Mouse (Mus musculus) monocyte, adult 2 months (primary cell): ENCODE measurements around the gene Mlx.
A peak's percentile ranks its signal among the peaks of the same experiment; 100 is the strongest.
"Not testable (repeated sequence)": the region's sequence is repeated elsewhere in the genome, so short reads cannot be mapped to it uniquely, and the experiment has no call there.

Experiments used
- DNase-seq, 2 experiments: peaks; one replicate each; pipeline ENCODE4 v3.0.0; 2022; ENCODE audit warnings: low spot score in 2 of 2, low read depth in 1 of 2

Mlx gene

DNA sequence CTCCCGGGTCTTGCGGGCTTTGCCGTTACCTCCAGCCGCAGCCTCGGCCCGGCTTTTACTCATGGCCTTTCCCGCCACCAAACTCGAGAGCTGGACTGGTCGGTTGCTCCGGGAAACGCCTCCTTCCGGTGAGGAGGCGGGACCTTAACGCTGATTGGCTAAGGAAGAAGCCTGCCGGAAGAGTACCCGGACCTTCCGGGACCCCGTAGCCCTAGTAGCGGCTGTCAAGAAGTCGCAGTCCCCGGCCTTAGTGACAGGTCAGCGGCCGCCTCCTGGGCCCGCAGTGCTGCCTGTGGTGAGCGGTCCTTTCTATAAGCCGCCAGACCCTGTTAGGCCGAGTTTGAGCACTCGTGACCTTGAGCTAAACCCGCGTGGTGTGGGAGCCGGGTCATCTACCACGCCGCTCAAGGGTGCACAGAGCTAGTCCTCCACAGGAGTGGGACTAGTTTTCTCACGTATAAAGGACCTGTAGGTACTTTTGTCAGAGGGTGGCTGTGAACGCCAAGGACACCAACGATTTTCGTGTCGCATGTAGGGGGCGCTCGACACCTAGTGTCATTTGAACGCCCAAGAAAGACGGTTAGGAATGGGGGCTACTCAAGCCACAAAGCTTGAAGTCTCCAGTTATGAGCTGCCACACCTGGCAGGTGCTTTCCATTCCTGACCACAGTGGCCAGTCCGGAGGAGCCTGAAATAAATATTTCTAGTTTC lies 8.4 kb downstream of the Mlx start, which contains the start of gene Psmc3ip:
Psmc3ip (minus strand) TSS at position 123 of the 711 bp plus-strand sequence.
- DNase-seq = peak; percentile 78 to 85

DNA sequence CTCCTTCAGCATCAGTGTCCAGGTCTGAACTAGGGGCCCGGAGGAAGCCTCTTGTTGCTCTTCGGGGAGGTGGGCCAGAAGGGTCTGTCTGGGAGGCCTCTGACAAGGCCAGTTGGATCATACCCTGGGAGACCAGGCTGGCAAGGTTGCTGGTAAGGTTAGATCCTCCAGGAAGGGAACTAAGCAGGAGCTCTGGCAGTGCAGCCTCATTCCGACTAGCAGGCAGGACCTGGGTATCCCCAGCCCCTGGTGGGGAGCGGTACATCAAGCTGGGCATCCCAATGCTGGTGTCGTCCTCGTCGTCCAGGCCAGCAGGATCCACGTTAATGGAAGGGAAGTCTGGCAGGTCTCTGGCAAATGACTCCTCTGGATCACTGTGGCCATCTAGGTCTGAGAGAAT lies 11.2 kb downstream of the Mlx start:
- no peak for DNase-seq

DNA sequence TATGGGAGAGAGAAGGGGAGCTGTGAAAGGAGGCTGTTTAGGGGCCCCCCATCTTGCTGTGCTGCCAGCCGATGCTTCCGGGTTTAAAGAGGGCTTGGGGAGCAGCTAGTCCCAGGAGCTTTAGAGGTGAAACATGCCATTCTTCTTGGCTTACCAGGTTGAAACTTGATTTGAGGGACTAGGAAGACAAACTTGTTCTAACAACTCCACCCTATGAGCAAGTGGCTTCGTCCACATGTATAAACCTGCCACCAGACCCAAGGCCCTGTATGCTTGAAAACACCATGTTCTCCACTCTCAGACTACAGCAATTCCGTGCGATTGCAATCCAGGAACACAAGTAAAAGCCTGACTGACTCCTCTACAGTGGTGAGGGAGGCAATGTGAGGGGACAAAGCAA lies 15.9 kb downstream of the Mlx start:
- no peak for DNase-seq

DNA sequence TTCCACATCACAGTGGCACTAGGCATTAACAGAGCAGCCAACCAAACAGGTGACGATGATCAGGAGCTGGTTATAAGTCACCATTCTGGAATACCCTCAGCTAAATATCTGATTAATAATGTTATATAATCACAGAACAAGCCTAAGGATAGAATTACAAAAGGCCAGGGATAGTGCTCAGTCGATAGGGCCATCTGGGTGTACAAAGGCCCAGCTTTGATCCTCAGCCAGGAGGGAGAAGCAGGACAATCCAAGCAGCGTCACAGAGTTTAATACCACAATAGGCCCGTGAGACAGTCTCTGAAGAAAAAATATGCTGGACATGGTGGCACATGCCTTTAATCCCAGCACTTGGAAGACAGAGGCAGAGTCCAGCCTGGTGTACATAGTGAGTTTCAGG lies 22.3 kb downstream of the Mlx start:
- no peak for DNase-seq

DNA sequence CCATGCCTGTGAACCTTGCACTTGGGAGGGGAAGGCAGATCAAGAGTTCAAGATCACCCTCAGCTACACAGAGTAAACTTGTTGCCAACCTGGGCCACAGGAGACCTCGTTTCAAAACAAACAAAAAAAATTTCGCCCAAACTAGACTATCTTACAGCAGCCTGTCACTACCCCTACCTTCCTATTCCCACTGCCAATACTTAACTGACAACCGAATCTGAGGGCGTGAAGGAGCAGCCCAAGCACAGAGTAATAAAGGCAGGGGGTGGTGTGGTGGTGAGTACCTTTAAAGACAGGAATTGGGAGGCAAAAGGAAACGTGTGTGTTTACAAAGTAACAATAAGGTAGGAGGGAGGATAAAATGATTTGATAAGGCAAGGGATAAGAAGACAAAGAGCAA lies 23.6 kb downstream of the Mlx start:
- no peak for DNase-seq

DNA sequence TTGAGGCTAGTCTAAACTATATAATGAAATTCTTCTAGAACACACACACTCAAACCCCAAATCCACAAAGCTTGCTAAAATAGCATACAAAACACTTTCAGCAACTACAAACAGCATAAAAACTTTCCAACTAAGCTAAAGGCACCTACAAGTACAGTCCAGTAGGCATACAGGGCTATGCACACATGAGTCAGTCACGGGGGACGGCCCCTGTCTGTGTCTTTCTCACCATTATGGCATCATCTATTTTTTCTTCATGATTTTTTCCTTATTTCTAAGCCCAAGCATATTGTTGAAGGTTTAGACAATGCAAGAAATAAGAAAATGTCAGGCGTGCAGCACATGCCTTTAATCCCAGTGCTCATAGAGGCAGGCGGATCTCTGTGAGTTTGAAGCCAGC lies 24.1 kb downstream of the Mlx start:
- no peak for DNase-seq

DNA sequence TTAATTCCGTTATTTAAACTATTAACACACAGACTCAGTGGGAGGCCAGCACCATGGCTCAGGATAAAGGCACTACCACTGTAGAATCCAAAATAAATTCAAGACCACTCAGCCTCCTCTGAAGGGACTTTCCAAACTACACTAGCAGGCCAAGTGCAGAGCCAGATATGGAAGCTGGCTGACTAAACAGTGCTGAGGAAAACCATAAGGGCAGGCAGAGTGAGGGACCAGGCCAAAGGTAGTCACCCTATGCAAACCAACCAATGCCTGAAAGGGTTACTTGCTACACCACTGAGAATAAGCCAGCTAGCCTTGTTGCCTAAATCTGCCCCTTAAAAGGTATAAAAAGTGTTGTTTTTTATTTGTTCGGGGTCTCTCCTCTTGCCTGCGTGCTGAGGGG lies 25.1 kb downstream of the Mlx start:
- DNase-seq = no peak

DNA sequence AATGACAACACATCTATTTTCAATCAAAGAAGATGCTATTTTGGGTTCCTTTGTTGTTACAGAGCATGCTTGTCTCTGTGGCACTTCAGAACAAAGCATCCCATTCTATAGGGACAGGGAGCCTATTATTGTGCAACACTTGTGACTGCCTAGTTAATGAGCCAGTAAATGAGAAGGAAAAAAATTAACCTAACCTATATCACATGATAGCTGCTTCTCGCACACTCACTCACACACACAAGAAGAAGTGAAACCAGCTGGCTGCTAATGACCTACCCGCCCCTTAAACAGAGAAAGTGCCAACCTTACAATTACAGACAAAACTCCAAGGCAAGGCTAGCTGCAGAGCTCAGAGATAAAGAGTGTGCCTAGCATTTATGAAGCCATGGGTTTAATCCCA lies 28.5 kb downstream of the Mlx start:
- DNase-seq = peak; percentile 36 to 54

DNA sequence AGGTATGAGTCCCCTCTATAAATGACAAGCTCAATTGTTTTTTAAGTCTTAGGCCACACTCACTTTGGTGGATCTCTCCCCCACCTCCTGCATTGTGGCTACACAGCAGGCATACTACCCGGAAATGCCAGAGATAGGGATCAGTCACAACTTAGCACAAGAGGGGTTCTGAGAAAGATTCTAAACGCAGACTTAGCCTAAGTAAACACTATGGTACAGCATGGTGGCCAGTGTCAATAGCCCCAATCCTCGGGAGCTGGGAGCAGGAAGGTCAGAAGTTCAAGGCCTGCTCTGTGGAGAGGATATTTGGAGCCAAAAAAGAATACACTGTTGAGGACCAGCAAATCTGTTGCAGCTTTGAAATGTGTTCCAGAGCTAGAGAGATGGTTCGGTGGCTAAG lies 31.0 kb downstream of the Mlx start:
- DNase-seq = no peak

DNA sequence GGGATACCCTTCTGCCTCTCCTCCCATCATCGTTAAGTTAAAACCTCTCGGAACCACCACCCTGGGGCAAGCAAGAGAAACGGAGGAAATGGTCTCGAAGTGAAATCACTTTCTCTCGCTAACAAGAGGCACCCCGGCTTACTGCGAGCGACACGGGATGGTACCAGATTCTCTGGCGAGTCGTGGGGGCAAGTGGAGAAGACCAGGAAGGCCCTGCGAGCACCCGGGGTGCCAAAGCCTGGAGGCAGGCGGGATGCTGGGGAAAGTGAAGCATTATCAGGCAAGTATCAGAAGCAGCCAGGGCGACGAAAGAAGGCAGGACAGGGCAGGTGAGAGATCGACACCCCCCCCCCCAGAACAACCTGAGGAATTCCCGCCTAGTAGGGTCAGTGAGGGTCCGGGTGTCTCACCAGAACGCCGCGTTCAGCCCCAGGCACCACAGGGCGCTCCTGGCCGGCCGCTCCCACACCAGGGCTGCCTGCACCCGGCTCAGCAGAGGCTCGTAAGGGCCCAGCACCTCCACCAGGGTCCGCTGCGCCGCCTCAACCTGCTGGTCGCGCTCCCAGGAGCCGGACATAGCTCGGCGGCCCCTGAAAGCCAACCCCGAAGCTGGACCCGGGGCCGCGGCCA lies 32.2 kb downstream of the Mlx start:
- DNase-seq = no peak

DNA sequence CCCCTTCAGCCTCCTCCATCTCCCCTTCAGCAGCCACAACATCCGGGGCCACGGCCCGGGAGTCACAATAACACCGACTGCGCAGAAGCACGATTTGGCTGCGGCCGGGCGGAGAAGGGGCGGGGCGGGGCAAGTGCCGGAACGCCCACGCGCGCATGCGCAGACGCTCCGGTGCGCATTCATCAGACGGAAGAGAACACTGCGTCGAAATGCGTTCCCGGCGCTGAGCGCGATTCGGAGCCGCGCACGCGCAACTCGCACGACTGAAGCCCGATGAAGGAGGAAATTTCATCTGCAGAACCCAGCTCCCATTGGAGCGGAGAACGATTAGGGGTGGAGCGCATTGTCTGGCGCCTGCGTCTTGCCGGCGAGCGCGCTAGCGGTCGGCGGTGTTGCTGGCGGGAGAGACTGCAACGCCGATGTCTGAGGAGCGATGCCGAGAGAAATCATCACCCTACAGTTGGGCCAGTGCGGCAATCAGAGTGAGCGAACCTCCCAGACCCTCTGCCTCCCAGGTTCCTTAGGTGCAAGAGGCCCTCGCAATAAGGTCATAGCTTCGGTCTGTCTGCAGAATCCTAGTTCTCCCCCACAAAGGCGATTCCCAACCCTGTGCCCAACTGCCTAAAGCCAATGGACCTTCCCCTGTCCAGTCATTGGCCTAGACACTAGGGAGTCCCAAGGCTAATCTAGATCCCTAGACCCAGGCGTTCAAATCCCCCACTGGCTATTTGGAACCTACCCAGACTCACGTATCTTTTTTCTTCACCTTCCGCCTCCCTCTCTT lies 32.9 kb downstream of the Mlx start, which contains the start of the genes Retreg3 and Tubg1:
Retreg3 (minus strand) TSS at position 133 of the 784 bp plus-strand sequence.
Tubg1 (plus strand) TSS at position 178 of the 784 bp plus-strand sequence.
- DNase-seq = peak; percentile 96 to 99

DNA sequence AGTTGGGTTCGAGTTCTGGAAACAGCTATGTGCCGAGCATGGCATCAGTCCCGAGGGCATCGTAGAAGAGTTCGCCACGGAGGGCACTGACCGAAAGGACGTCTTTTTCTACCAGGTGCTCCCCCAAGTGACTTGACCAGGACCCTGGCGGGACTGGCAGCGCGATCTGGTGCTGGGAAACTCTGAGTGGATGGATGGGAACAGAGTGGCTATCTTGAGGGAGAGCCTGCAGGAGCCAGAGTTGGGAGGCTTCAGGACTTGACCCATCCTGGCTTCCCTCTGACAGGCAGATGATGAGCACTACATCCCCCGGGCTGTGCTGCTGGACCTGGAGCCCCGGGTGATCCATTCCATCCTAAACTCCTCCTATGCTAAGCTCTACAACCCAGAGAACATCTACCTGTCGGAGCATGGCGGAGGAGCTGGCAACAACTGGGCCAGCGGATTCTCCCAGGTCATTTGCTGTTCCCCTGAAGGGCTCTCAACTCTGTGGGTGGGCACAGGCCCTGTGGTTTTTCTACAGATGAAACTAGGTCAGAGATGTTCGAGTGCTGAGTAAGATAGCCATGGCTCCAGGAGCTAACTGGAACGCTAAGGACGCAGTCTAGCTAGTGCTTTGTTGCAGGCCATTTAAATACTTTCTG lies 33.6 kb downstream of the Mlx start:
- no peak for DNase-seq

DNA sequence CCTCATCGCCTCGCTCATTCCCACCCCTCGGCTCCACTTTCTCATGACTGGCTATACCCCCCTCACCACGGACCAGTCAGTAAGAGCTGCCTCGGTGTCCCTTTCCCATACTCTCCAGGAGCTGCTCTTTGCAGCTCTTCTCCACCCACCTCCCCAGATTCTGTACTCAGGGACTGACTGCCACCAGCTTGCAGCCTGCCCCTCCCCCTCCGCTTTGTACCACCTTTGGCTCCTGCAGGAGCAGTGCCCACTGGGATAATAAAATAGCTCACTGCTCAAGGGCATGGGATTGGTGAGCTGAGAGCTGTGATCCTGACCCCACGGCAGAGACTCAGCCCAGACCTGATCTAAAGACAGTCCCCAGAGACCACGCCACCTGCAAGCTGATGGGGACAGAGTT lies 37.4 kb downstream of the Mlx start:
- not testable (repeated sequence) for DNase-seq

DNA sequence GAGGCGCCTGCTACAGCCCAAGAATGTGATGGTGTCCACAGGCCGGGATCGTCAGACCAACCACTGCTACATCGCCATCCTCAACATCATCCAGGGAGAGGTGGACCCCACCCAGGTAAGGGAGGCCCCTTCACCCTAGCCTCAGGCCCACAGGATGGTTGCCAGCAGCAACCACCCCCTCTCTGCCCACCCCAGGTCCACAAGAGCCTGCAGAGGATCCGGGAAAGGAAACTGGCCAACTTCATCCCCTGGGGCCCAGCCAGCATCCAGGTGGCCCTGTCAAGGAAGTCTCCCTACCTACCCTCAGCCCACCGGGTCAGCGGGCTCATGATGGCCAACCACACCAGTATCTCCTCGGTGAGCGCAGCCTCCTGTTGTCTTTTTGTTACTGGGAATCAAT lies 37.9 kb downstream of the Mlx start:
- DNase-seq = not testable (repeated sequence)

DNA sequence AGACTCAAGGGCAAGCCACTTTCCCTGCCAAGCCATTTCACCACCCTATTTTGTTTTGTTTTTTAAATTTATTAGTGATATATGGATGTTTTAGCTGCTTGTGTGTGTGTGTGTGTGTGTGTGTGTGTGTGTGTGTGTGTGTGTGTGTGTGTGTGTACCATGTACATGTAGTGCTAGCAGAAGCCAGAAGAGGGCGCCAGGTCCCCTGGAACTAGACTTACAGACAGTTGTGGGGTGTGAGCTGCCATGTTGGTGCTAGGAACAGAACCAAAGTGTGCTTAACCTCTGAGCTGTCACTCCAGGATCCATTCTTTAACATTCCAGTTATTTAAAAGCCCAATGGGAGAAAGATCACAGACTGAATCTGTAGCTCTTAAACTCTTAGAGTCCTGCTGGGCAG lies 40.0 kb downstream of the Mlx start:
- DNase-seq = no peak

DNA sequence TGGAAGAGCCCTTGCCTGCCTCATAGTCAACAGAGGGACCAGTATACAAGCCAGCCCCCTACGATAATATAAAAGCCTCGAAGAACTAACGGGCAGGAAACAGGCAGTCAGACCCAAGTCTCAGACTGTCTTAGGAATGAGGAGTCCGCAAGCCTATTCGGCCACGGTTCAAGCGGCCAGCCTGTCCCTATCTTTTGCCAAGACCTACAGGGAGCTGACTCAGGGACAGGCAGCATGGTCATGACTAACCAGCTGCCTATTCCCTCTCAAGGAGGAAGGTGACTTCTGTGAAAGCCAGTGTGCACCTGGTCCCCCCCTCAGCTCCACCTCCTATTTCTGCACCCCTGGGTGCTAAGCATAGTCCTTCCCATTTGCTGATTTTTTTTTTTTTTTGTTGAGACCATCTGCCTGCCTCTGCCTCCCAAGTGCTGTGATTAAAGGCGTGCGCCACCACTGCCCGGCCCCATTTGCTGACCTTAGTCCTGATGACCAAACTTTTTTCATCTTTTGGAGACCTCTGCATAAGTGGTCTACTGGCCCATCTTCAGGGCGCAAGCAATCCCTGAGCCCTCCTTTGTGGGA lies 42.0 kb downstream of the Mlx start:
- no peak for DNase-seq

DNA sequence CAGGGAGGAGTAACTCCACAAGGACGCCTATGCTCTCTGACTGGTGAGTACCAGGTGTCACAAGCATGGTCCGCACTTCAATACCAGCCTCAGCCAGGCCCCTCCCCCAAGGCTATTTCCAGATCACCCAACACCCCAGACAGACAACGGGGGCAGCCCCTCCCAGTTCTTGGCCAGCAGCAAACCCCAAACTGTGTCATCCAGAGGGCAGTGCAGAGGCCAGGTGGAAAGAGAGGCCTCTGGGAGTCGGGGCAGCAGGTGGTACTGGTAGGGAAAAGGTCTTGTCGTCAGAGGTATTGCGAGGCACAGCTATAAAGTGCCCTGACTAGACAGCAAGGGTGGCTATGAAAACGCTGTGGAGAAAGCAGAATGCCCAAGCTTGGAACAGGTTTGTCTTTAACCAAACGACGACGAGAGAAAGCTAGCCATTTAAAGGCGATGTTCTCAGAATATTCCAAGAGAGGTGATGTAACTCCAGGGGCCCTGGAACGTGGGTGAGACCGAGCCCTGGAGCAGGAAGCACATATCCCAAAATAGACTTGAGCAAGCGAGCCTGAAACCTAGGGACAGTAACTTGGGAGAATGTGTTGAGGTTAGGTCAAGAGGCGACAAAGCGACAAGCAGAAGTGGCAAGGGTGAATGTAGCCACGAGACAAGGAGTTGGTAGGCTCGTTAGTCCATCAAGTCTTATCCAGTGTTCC lies 43.1 kb downstream of the Mlx start:
- no peak for DNase-seq

DNA sequence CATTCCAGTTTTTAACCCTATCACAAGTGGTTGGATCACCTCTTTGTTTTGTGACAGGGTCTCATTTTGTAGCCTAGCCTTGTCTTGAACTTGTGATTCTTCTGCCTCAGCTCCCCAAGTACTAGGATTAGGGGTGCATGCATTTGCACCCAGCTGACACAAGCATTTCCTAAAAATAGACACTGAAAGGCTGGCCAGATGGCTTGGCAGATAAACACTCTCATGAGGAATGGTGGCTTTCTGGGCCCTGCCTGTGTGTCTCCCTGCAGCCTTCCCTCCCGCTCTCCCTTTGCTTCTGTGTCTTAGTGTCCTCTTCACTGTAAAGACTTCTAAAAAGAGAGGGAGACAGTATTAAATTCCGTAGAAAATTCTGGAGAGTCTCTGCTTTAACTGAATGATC lies 44.1 kb downstream of the Mlx start:
- no peak for DNase-seq

DNA sequence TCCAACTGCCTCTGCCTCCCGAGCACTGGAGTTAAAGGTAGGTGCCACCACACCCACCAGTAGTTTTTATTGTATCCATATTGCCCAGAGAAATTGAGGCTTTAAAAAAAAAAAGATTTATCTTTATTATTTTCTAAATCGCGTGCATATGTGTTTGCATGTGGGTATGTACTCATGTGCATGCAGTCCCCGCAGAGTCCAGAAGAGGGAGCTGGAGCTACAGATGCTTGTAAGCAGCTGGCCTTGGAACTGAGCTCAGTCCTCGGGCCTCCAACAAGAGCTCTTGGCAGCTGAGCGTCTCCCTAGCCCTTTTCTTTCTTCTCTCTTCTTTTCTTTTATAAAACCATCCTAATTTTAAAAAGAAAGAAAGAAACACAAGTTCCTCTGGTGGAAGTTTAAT lies 44.6 kb downstream of the Mlx start:
- no peak for DNase-seq

DNA sequence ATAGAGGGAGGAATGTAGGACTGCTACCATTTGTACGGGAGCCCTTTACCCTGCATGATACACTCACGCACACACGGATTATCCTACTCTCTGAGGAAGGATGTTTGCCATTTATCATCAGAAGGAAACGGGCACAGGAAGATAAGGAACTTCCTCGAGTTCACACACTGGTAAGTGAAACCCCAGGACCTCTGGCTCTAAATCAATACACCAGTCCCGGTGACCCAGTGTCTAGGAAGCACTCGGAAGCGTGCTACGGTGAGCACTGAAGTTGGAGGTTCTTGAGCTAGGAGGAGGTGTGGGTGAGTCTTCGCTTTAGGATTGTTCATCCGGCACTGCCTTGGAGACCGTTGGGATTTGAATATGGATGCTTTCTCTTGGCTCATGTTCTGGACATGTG lies 46.0 kb downstream of the Mlx start:
- no peak for DNase-seq
